Mouse (Mus musculus): ENCODE measurements around the gene Vps16. TPM values are rescaled to one million over a fixed set of nuclear protein-coding genes. Genes with fewer than 3 reads are reported as not detected.

Vps16 gene
- total and polyA plus RNA-seq, 3 experiments, result 20.2 to 180 (median 55.2) TPM

DNA sequence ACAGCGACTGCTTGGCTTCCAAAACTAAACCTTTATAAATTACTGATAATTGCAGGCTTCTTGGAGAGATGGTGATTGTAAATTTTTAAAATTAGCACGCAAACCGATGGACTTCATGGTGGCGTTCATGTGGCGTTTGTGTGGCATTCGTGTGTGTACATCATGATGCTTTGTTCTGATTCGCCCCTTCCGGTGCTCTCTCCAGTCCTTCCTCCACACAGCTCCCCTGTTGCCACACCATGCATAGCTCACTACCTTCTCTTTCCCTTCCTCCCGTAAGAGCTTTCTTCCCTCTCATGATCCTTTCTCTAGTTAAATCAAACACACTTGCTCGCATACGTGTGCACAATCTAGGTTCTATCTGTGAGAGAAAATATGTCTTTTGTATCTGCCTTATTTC is 51.6 kb downstream of the Vps16 start:
- ATAC-seq (ENCODE audit: extremely low read depth, insufficient number of reproducible peaks, low FRiP score, poor library complexity, severe bottlenecking), result no peak
- TF ChIP-seq GATA1 (IDR thresholded peaks at IDR 0.05; ENCODE audit: borderline replicate concordance, low read length) (no peak), CTCF (IDR thresholded peaks at IDR 0.05; ENCODE audit: low read depth, low read length) (no peak), TAL1 (conservative IDR thresholded peaks at IDR 0.05; ENCODE audit: low read depth, low read length) (no peak), GATA2 (IDR thresholded peaks at IDR 0.05; ENCODE audit: borderline replicate concordance, low read depth, low read length) (no peak), POLR2AphosphoS5 (IDR thresholded peaks at IDR 0.05; ENCODE audit: insufficient replicate concordance, low read depth, low read length) (no peak)
- H3K4me1 ChIP-seq (ENCODE audit: insufficient read depth, low read depth, low read length), result peaks cover 2% of the 10 kb centered on the region; the same call in 1 of the 2 replicates

DNA sequence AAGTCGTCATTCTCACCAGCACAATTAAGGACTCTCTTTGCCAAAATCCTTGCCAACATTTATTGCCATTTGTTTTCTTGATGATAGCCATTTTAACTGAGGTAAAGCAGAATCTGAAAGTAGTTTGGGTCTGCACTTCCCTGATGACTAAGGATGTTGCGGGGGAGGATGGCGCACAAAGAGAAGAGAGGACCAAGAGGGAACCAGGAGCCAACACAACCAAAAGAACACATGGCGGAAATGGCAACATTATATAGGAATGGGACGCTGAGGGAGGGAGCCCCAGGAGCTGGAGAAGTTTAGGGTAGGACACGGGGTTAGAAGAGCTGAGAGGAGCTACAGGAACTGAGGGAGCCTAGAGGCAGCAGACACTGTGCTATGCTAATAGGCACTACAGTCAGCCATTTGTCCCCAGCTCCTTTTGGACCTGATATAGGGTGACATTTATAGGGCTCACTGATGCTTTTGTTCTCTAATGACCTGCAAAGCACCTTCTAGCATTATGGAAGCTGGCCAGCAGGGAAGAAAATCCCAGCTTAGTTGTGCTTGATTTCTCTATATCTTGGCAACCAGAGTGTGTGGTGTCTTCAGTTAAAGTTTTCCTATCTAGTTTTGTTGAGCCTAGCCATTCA is 52.6 kb downstream of the Vps16 start:
- no peaks in the 10 kb centered on the region for H3K9me3 ChIP-seq (replicated peaks)
- ATAC-seq (ENCODE audit: extremely low read depth, insufficient number of reproducible peaks, low FRiP score, poor library complexity, severe bottlenecking), result no peak
- TF ChIP-seq CTCF (IDR thresholded peaks at IDR 0.05; ENCODE audit: low read depth, low read length) (no peak), TAL1 (conservative IDR thresholded peaks at IDR 0.05; ENCODE audit: low read depth, low read length) (no peak), POLR2AphosphoS5 (IDR thresholded peaks at IDR 0.05; ENCODE audit: insufficient replicate concordance, low read depth, low read length) (no peak), GATA1 (IDR thresholded peaks at IDR 0.05; ENCODE audit: borderline replicate concordance, low read length) (no peak), GATA2 (IDR thresholded peaks at IDR 0.05; ENCODE audit: borderline replicate concordance, low read depth, low read length) (no peak)

More for the DNA sequence above, 51.6 kb downstream of the Vps16 start:
- DNase-seq (ENCODE audit: low spot score), result no peak
- Histone ChIP-seq H3K9me3 (replicated peaks) (no peaks in the 10 kb centered on the region), H3K27me3 (ENCODE audit: insufficient read depth, low read length) (no peaks in the 10 kb centered on the region), H3K4me3 (ENCODE audit: low read depth, low read length) (no peak overlapping the region), H3K36me3 (replicated peaks) (peaks cover 21% of the 10 kb centered on the region)

DNA sequence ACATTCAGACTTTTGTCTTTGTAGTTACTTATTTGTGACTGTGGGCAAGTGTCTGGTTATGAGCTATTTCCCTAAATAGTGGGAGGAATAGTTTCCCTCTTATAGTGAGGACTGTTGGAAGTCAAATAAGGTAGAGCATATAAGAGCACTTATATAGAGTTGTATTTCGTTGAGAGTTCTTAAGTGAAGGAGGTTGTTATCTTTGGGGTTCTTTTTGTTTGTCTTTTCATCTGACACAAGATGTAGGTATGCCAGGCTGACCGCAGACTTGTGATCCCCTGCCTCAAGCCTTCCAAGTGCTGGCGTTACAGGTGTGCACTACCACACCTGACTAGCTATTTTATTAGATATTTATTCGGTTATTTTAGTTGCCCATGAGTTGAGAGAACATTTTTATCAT is 58.0 kb downstream of the Vps16 start:
- ATAC-seq (ENCODE audit: extremely low read depth, insufficient number of reproducible peaks, low FRiP score, poor library complexity, severe bottlenecking) (no peak), DNase-seq (ENCODE audit: low spot score) (no peak)
- peaks cover 19% of the 10 kb centered on the region for H3K36me3 ChIP-seq (replicated peaks)
- TF ChIP-seq GATA2 (IDR thresholded peaks at IDR 0.05; ENCODE audit: borderline replicate concordance, low read depth, low read length) (no peak), TAL1 (conservative IDR thresholded peaks at IDR 0.05; ENCODE audit: low read depth, low read length) (no peak), GATA1 (IDR thresholded peaks at IDR 0.05; ENCODE audit: borderline replicate concordance, low read length) (no peak)
- no peaks in the 10 kb centered on the region for H3K27me3 ChIP-seq (ENCODE audit: insufficient read depth, low read length)
- H3K4me1 ChIP-seq (ENCODE audit: insufficient read depth, low read depth, low read length), result no peaks in the 10 kb centered on the region; the same call in 1 of the 2 replicates
- H3K4me3 ChIP-seq (ENCODE audit: low read depth, low read length), result no peak overlapping the region
- H3K9me3 ChIP-seq (replicated peaks), result no peaks in the 10 kb centered on the region

More for the DNA sequence above, 52.6 kb downstream of the Vps16 start:
- Histone ChIP-seq H3K4me3 (ENCODE audit: low read depth, low read length) (no peak overlapping the region), H3K36me3 (replicated peaks) (peaks cover 23% of the 10 kb centered on the region), H3K4me1 (ENCODE audit: insufficient read depth, low read depth, low read length) (peaks cover 2% of the 10 kb centered on the region; the same call in 1 of the 2 replicates), H3K27me3 (ENCODE audit: insufficient read depth, low read length) (no peaks in the 10 kb centered on the region)
- DNase-seq (ENCODE audit: low spot score), result no peak

DNA sequence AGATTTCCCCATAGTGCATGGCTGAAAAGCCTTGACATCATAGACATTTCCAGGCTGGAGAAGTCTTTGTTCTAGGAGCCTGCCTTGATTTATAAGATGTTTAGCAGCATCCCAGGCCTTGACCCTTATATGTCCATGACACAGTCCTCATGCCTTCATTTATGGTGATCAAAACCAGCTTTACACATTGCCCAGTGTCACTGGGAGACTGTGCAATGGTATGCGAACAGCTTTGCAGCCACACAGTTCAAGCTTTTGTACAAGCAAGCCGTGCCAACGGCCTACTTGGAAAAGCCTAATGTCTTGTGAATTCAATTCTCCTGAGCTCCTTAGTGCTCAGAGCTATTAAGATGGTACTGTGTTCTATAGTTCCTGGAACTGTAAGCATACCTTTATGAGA is 58.6 kb downstream of the Vps16 start:
- Histone ChIP-seq H3K9me3 (replicated peaks) (no peaks in the 10 kb centered on the region), H3K36me3 (replicated peaks) (peaks cover 16% of the 10 kb centered on the region), H3K4me3 (ENCODE audit: low read depth, low read length) (no peak overlapping the region), H3K4me1 (ENCODE audit: insufficient read depth, low read depth, low read length) (no peaks in the 10 kb centered on the region; the same call in 1 of the 2 replicates), H3K27me3 (ENCODE audit: insufficient read depth, low read length) (no peaks in the 10 kb centered on the region)
- ATAC-seq (ENCODE audit: extremely low read depth, insufficient number of reproducible peaks, low FRiP score, poor library complexity, severe bottlenecking) (no peak), DNase-seq (ENCODE audit: low spot score) (no peak)
- TF ChIP-seq TAL1 (conservative IDR thresholded peaks at IDR 0.05; ENCODE audit: low read depth, low read length), result no peak
- TF ChIP-seq CTCF (IDR thresholded peaks at IDR 0.05; ENCODE audit: low read depth, low read length), result no peak
- no peak for TF ChIP-seq POLR2AphosphoS5 (IDR thresholded peaks at IDR 0.05; ENCODE audit: insufficient replicate concordance, low read depth, low read length)
- no peak for TF ChIP-seq GATA2 (IDR thresholded peaks at IDR 0.05; ENCODE audit: borderline replicate concordance, low read depth, low read length)
- no peak for TF ChIP-seq GATA1 (IDR thresholded peaks at IDR 0.05; ENCODE audit: borderline replicate concordance, low read length)

DNA sequence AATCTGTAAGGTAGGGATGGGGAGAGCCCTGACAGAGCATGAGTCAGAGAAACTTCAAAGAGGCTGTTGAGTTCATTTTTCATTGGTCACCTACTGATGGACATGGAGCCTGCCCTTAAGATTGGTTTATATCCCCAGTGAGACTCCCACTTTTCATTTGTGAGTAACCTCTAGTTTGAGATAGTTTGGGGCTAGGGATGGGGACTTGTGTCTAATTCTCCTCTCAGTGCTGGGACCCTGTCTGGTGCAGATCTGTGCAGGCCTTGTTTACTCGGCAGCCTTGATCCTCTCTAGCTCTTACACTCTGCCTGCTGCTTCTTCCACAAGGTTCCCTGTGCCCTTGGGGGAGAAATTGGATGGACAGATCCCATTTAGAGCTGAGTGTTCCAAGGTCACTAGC is 60.1 kb downstream of the Vps16 start:
- H3K4me1 ChIP-seq (ENCODE audit: insufficient read depth, low read depth, low read length), result no peaks in the 10 kb centered on the region
- no peak for ATAC-seq (ENCODE audit: extremely low read depth, insufficient number of reproducible peaks, low FRiP score, poor library complexity, severe bottlenecking)

DNA sequence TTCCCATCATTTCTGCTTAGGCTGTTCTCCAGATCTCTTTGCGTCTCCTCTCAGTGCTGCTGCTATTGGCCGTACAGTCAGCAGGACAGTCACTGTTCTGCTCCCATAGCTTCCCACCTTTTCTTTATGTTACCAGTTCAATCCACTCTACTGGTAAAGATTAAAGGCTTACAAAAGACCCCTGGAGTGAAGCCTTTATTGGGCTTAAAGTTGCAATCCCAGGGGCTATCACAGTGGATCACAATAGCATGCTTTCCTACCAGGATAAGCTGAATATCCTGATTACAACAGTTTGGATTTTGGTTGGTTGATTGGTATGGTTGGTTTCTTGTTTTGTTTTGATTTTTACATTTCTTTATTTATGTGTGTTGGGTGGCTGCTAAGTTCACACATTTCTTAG is 63.9 kb downstream of the Vps16 start:
- TF ChIP-seq TAL1 (conservative IDR thresholded peaks at IDR 0.05; ENCODE audit: low read depth, low read length) (no peak), POLR2AphosphoS5 (IDR thresholded peaks at IDR 0.05; ENCODE audit: insufficient replicate concordance, low read depth, low read length) (no peak), GATA2 (IDR thresholded peaks at IDR 0.05; ENCODE audit: borderline replicate concordance, low read depth, low read length) (no peak), GATA1 (IDR thresholded peaks at IDR 0.05; ENCODE audit: borderline replicate concordance, low read length) (no peak), CTCF (IDR thresholded peaks at IDR 0.05; ENCODE audit: low read depth, low read length) (no peak)
- DNase-seq (ENCODE audit: low spot score) (no peak), ATAC-seq (ENCODE audit: extremely low read depth, insufficient number of reproducible peaks, low FRiP score, poor library complexity, severe bottlenecking) (no peak)
- Histone ChIP-seq H3K4me1 (ENCODE audit: insufficient read depth, low read depth, low read length) (no peaks in the 10 kb centered on the region), H3K9me3 (replicated peaks) (0 out of 2 replicates have a peak, but pooled peaks cover under 1% of the 10 kb centered on the region), H3K36me3 (replicated peaks) (peaks cover 14% of the 10 kb centered on the region), H3K4me3 (ENCODE audit: low read depth, low read length) (no peak overlapping the region), H3K27me3 (ENCODE audit: insufficient read depth, low read length) (no peaks in the 10 kb centered on the region)

More for the DNA sequence above, 60.1 kb downstream of the Vps16 start:
- Histone ChIP-seq H3K4me3 (ENCODE audit: low read depth, low read length) (no peak overlapping the region), H3K9me3 (replicated peaks) (no peaks in the 10 kb centered on the region), H3K27me3 (ENCODE audit: insufficient read depth, low read length) (no peaks in the 10 kb centered on the region), H3K36me3 (replicated peaks) (peaks cover 12% of the 10 kb centered on the region)
- no peak for TF ChIP-seq CTCF (IDR thresholded peaks at IDR 0.05; ENCODE audit: low read depth, low read length)
- TF ChIP-seq GATA2 (IDR thresholded peaks at IDR 0.05; ENCODE audit: borderline replicate concordance, low read depth, low read length), result no peak
- TF ChIP-seq GATA1 (IDR thresholded peaks at IDR 0.05; ENCODE audit: borderline replicate concordance, low read length), result no peak
- no peak for TF ChIP-seq TAL1 (conservative IDR thresholded peaks at IDR 0.05; ENCODE audit: low read depth, low read length)
- TF ChIP-seq POLR2AphosphoS5 (IDR thresholded peaks at IDR 0.05; ENCODE audit: insufficient replicate concordance, low read depth, low read length), result no peak
- DNase-seq (ENCODE audit: low spot score), result no peak

All from G1E (cell line).